Mouse (Mus musculus) lung, postnatal 0 days (tissue): ENCODE data around the gene Nek11. TPM values are rescaled to one million over a fixed set of nuclear protein-coding genes. Genes with fewer than 3 reads are reported as not detected.

Experiments used
- ATAC-seq: fragments of 200-750 bp; cut with Nextera tagmentation; 2 replicates; pipeline ENCODE4 v1.8.0; 2017; ENCODE audit warnings: moderate library complexity
- DNase-seq: peaks from one replicate; pipeline ENCODE4 v3.0.0-alpha.2; 2016; ENCODE audit warnings: low spot score
- H3K27ac ChIP-seq: fragments of 300-500 bp; sonication (generic); 2 replicates; pipeline ENCODE4 v1.5.1; 2014; ENCODE audit warnings: antibody characterized with exemption, mild to moderate bottlenecking, low read length, mixed read lengths
- H3K27me3 ChIP-seq: fragments of 300-500 bp; sonication (generic); replicated peaks from 2 replicates; pipeline ENCODE4 v1.6.1; 2014; ENCODE audit warnings: low read length, mixed read lengths; ENCODE audit not compliant: insufficient read depth
- H3K36me3 ChIP-seq: fragments of 300-500 bp; sonication (generic); 2 replicates; pipeline ENCODE4 v1.6.1; 2014; ENCODE audit warnings: low read length, mixed read lengths; ENCODE audit not compliant: insufficient read depth
- H3K4me1 ChIP-seq: fragments of 300-500 bp; sonication (generic); 2 replicates; pipeline ENCODE4 v1.6.1; 2014; ENCODE audit warnings: antibody characterized with exemption, low read depth, low read length, mixed read lengths; ENCODE audit not compliant: insufficient read depth
- H3K4me2 ChIP-seq: fragments of 300-500 bp; sonication (generic); replicated peaks from 2 replicates; pipeline ENCODE4 v1.6.1; 2014; ENCODE audit warnings: low read depth, mild to moderate bottlenecking, low read length, moderate library complexity, mixed read lengths
- H3K4me3 ChIP-seq: fragments of 300-500 bp; sonication (generic); 2 replicates; pipeline ENCODE4 v1.5.1; 2014; ENCODE audit warnings: low read depth, low read length
- H3K9ac ChIP-seq: fragments of 300-500 bp; sonication (generic); replicated peaks from 2 replicates; pipeline ENCODE4 v1.6.1; 2014; ENCODE audit warnings: low read depth, mild to moderate bottlenecking
- H3K9me3 ChIP-seq: fragments of 300-500 bp; sonication (generic); 2 replicates; pipeline ENCODE4 v1.6.1; 2016; ENCODE audit warnings: low read length, mixed read lengths
- CTCF ChIP-seq: IDR thresholded peaks from 2 replicates; pipeline ENCODE4 v1.5.1; 2016; ENCODE audit warnings: antibody characterized with exemption, mild to moderate bottlenecking
- EP300 ChIP-seq: IDR thresholded peaks from 2 replicates; pipeline ENCODE4 v1.6.1; 2016; ENCODE audit warnings: antibody characterized with exemption, mild to moderate bottlenecking, control low read depth
- WGBS: fragments of 180-500 bp; shearing (Covaris S2); extraction: QIAGEN DNeasy Blood & Tissue Kit; methylation state at CpG from one replicate; pipeline ENCODE4 v1.1.7; 2014; 5-methylcytosine and 5-hydroxymethylcytosine counted together
- polyA plus RNA-seq: library from polyadenylated mRNA; unstranded; fragments of >200 nt; fragmentation: Nextera tagmentation; extraction: Ambion mirVana; gene quantifications from 2 replicates; pipeline ENCODE4 v1.2.1, GENCODE M21; 2015

Nek11 gene
- polyA plus RNA-seq, 1 experiment from 2014 or later: 3.2 TPM

- Histone ChIP-seq H3K4me3 (no peak overlapping the region), H3K4me1 (no peaks in the 10 kb centered on the region), H3K27ac (no peak overlapping the region), H3K9ac (no peak overlapping the region), H3K36me3 (no peaks in the 10 kb centered on the region), H3K27me3 (no peaks in the 10 kb centered on the region), H3K9me3 (no peaks in the 10 kb centered on the region), H3K4me2 (no peak overlapping the region)
- TF ChIP-seq CTCF: no peak
- no peak for TF ChIP-seq EP300
- DNase-seq (no peak), ATAC-seq (no peak)
- 71% methylated on average over 3 of the region's 3 CpGs for WGBS
These were observed 93.1 kb downstream of the Nek11 start for GRCm38 (mm10) chr9:105302230-105302629.

DNA sequence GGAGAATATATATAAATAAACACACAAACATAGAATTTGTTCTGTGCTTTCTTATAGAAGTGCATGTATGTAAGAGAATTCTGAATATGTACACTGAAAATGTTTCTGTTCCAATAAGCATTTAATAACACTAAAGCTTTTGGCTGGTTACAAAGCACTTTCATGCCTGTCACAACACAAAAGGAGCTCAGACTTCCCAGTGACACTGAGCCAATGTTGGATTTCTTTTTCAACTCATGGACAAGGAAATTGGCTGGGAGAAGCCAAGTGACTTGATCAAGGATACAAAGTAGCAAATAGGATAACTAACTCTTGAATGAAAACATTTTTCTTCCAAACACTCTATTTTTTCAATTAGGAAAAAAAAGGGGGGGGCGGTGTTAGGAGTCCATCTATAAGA, 93.9 kb downstream of the Nek11 start:
- Histone ChIP-seq H3K9me3 (no peaks in the 10 kb centered on the region), H3K4me1 (no peaks in the 10 kb centered on the region), H3K27me3 (no peaks in the 10 kb centered on the region), H3K36me3 (no peaks in the 10 kb centered on the region), H3K27ac (no peak overlapping the region), H3K9ac (no peak overlapping the region), H3K4me3 (no peak overlapping the region), H3K4me2 (no peak overlapping the region)
- no peak for DNase-seq
- no peak for ATAC-seq
- WGBS: 77% methylated on average over 1 of the region's 1 CpGs
- TF ChIP-seq CTCF (no peak), EP300 (no peak)

GRCm38 (mm10) chr9:105300738-105301325, 94.5 kb downstream of the Nek11 start:
- no peak for TF ChIP-seq EP300
- TF ChIP-seq CTCF: no peak
- no peak for ATAC-seq
- Histone ChIP-seq H3K9ac (no peak overlapping the region), H3K4me1 (no peaks in the 10 kb centered on the region), H3K4me2 (no peak overlapping the region), H3K36me3 (no peaks in the 10 kb centered on the region), H3K27me3 (no peaks in the 10 kb centered on the region), H3K27ac (no peak overlapping the region), H3K9me3 (no peaks in the 10 kb centered on the region), H3K4me3 (no peak overlapping the region)
- DNase-seq: no peak
- WGBS: 69% methylated on average over 2 of the region's 2 CpGs

DNA sequence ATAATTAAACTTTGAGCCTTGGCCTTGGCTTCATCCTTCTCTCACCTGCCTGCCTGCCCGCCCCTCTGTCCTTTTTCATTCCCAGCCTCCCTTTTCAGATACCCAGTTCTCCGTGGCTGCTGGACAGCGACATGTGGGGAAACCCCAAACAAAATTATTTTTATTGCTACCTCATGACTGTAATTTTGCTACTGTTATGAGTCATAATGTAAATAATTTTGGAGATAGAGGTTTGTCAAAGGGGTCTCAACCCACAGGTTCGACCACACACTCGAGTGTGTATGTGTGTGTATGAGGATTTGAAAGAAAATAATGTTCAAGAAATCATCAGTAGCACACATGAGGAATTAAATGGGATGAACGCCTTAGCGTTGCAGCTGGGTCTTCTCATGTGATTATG, 110.7 kb downstream of the Nek11 start:
- 32% methylated on average over 7 of the region's 7 CpGs for WGBS
- no peaks in the 10 kb centered on the region for H3K4me1 ChIP-seq

GRCm38 (mm10) chr9:105282725-105283124, 112.6 kb downstream of the Nek11 start:
- H3K9ac ChIP-seq: no peak overlapping the region
- ATAC-seq: no peak
- no peaks in the 10 kb centered on the region for H3K27me3 ChIP-seq
- no peaks in the 10 kb centered on the region for H3K4me1 ChIP-seq
- TF ChIP-seq CTCF (peak; percentile 59), EP300 (no peak)
- H3K36me3 ChIP-seq: no peaks in the 10 kb centered on the region
- no peak overlapping the region for H3K4me3 ChIP-seq
- H3K27ac ChIP-seq: no peak overlapping the region
- no peak overlapping the region for H3K4me2 ChIP-seq
- no peaks in the 10 kb centered on the region for H3K9me3 ChIP-seq
- 23% methylated on average over 4 of the region's 4 CpGs for WGBS
- DNase-seq: peak; percentile 36

More for the DNA sequence above, 110.7 kb downstream of the Nek11 start:
- Histone ChIP-seq H3K27me3 (no peaks in the 10 kb centered on the region), H3K27ac (no peak overlapping the region), H3K4me3 (no peak overlapping the region), H3K36me3 (no peaks in the 10 kb centered on the region), H3K9me3 (no peaks in the 10 kb centered on the region), H3K9ac (no peak overlapping the region), H3K4me2 (no peak overlapping the region)
- TF ChIP-seq CTCF: no peak
- no peak for TF ChIP-seq EP300
- DNase-seq (no peak), ATAC-seq (no peak)

DNA sequence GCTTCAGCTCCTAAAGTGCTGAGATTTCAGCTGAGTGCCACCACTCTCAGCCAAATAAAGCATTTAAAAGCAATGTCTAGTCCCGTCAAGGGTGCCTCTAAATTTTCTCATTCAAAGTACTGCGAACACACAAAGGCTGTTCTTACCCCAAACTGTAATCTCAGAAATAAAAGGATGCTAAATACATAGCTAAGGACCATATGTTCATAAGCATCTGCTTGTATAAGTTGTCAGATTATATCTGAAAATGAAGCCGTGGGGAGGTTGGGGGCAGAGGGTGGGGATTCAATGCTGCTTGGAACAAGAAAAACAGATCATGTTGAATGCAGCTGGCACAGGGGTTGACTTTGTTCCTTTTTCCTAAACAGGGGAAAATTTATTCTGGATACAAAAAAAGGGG, 120.4 kb downstream of the Nek11 start:
- H3K4me2 ChIP-seq: no peak overlapping the region
- DNase-seq (no peak), ATAC-seq (no peak)
- no peaks in the 10 kb centered on the region for H3K36me3 ChIP-seq
- H3K9me3 ChIP-seq: no peaks in the 10 kb centered on the region
- no peaks in the 10 kb centered on the region for H3K4me1 ChIP-seq
- WGBS: 81% methylated on average over 3 of the region's 3 CpGs
- TF ChIP-seq EP300: no peak
- TF ChIP-seq CTCF: no peak
- H3K27me3 ChIP-seq: no peaks in the 10 kb centered on the region
- H3K27ac ChIP-seq: no peak overlapping the region
- no peak overlapping the region for H3K4me3 ChIP-seq
- H3K9ac ChIP-seq: no peak overlapping the region

- Histone ChIP-seq H3K27me3 (no peaks in the 10 kb centered on the region), H3K27ac (no peak overlapping the region), H3K4me1 (no peaks in the 10 kb centered on the region), H3K9ac (no peak overlapping the region), H3K9me3 (no peaks in the 10 kb centered on the region), H3K4me3 (no peak overlapping the region), H3K4me2 (no peak overlapping the region), H3K36me3 (no peaks in the 10 kb centered on the region)
- TF ChIP-seq EP300: no peak
- no peak for TF ChIP-seq CTCF
- DNase-seq (no peak), ATAC-seq (no peak)
- 58% methylated on average over 6 of the region's 6 CpGs for WGBS
These were observed 121.0 kb downstream of the Nek11 start for GRCm38 (mm10) chr9:105274286-105274685.
